Mouse (Mus musculus): ENCODE measurements around the gene Epha6. TPM values are rescaled to one million over a fixed set of nuclear protein-coding genes. Genes with fewer than 3 reads are reported as not detected.
A peak's percentile ranks its signal among the peaks of the same experiment; 100 is the strongest.

Epha6 gene
- polyA plus RNA-seq (2015; fragmentation: Nextera tagmentation; extraction: Ambion mirVana), result 0.16 TPM in 1 of 2 replicates, not detected in the other

- Histone ChIP-seq H3K9ac (0 out of 2 replicates have a peak within 1 kb of the TSS, but pooled peaks have one; percentile 21), H3K27ac (no peak within 1 kb of the TSS), H3K4me1 (peaks cover 21% of the 10 kb centered on the region), H3K9me3 (replicated peaks) (no peaks in the 10 kb centered on the region), H3K27me3 (peaks cover 40% of the 10 kb centered on the region), H3K4me3 (replicated peaks) (peak within 1 kb of the TSS; percentile 45), H3K4me2 (peak within 1 kb of the TSS; percentile 80), H3K36me3 (no peaks in the 10 kb centered on the region)
- under 1% methylated on average over 44 of the region's 45 CpGs for WGBS
- peak; percentile 82 for ATAC-seq (replicated peaks; ENCODE audit: low FRiP score)
These were observed at the start of gene Epha6 for GRCm38 (mm10) chr16:60605061-60605831. Gene Epha6, minus strand, starts transcription at chr16:60605531.

- Histone ChIP-seq H3K4me3 (replicated peaks) (no peak overlapping the region), H3K36me3 (no peaks in the 10 kb centered on the region), H3K27me3 (no peaks in the 10 kb centered on the region), H3K4me2 (no peak overlapping the region), H3K4me1 (no peaks in the 10 kb centered on the region), H3K9me3 (replicated peaks) (no peaks in the 10 kb centered on the region), H3K9ac (no peak overlapping the region), H3K27ac (no peak overlapping the region)
- ATAC-seq (replicated peaks; ENCODE audit: low FRiP score), result no peak
These were observed 46.4 kb upstream of the Epha6 start for GRCm38 (mm10) chr16:60651716-60652115.

- H3K4me2 ChIP-seq, result no peak overlapping the region
- H3K27ac ChIP-seq, result no peak overlapping the region
- ATAC-seq (replicated peaks; ENCODE audit: low FRiP score), result no peak
- no peak overlapping the region for H3K4me3 ChIP-seq (replicated peaks)
- H3K36me3 ChIP-seq, result no peaks in the 10 kb centered on the region
- no peak overlapping the region for H3K9ac ChIP-seq
- no peaks in the 10 kb centered on the region for H3K9me3 ChIP-seq (replicated peaks)
- H3K4me1 ChIP-seq, result no peaks in the 10 kb centered on the region
- no peaks in the 10 kb centered on the region for H3K27me3 ChIP-seq
These were observed 22.8 kb upstream of the Epha6 start for GRCm38 (mm10) chr16:60628091-60628490.

GRCm38 (mm10) chr16:60605832-60606583, 677 bp upstream of the Epha6 start:
- peaks cover 40% of the 10 kb centered on the region for H3K27me3 ChIP-seq
- H3K4me2 ChIP-seq, result peak overlapping the region; percentile 80
- H3K4me1 ChIP-seq, result peaks cover 21% of the 10 kb centered on the region
- no peak overlapping the region for H3K27ac ChIP-seq
- peak overlapping the region; percentile 45 for H3K4me3 ChIP-seq (replicated peaks)
- no peak overlapping the region for H3K9ac ChIP-seq
- ATAC-seq (replicated peaks; ENCODE audit: low FRiP score), result peak; percentile 92
- no peaks in the 10 kb centered on the region for H3K36me3 ChIP-seq
- under 1% methylated on average over 38 of the region's 38 CpGs for WGBS
- no peaks in the 10 kb centered on the region for H3K9me3 ChIP-seq (replicated peaks)

GRCm38 (mm10) chr16:60604613-60605012, 718 bp downstream of the Epha6 start:
- Histone ChIP-seq H3K9ac (no peak overlapping the region), H3K4me3 (replicated peaks) (peak overlapping the region; percentile 45), H3K27me3 (peaks cover 40% of the 10 kb centered on the region), H3K4me2 (peak overlapping the region; percentile 80), H3K27ac (no peak overlapping the region), H3K4me1 (peaks cover 21% of the 10 kb centered on the region), H3K36me3 (no peaks in the 10 kb centered on the region), H3K9me3 (replicated peaks) (no peaks in the 10 kb centered on the region)
- no peak for ATAC-seq (replicated peaks; ENCODE audit: low FRiP score)
- 2% methylated on average over 10 of the region's 10 CpGs for WGBS

GRCm38 (mm10) chr16:60585322-60585721, 20.0 kb downstream of the Epha6 start:
- no peaks in the 10 kb centered on the region for H3K27me3 ChIP-seq
- H3K9me3 ChIP-seq (replicated peaks), result no peaks in the 10 kb centered on the region
- H3K9ac ChIP-seq, result no peak overlapping the region
- ATAC-seq (replicated peaks; ENCODE audit: low FRiP score), result no peak
- no peak overlapping the region for H3K4me2 ChIP-seq
- no peaks in the 10 kb centered on the region for H3K36me3 ChIP-seq
- H3K4me1 ChIP-seq, result no peaks in the 10 kb centered on the region
- WGBS, result 84% methylated on average over 3 of the region's 3 CpGs
- no peak overlapping the region for H3K4me3 ChIP-seq (replicated peaks)
- H3K27ac ChIP-seq, result no peak overlapping the region

GRCm38 (mm10) chr16:60584695-60585094, 20.6 kb downstream of the Epha6 start:
- Histone ChIP-seq H3K27me3 (no peaks in the 10 kb centered on the region), H3K9ac (no peak overlapping the region), H3K4me3 (replicated peaks) (no peak overlapping the region), H3K36me3 (no peaks in the 10 kb centered on the region), H3K4me2 (no peak overlapping the region), H3K4me1 (no peaks in the 10 kb centered on the region), H3K27ac (no peak overlapping the region), H3K9me3 (replicated peaks) (no peaks in the 10 kb centered on the region)
- ATAC-seq (replicated peaks; ENCODE audit: low FRiP score), result no peak
- 78% methylated on average over 7 of the region's 7 CpGs for whole genome bisulfite sequencing

DNA sequence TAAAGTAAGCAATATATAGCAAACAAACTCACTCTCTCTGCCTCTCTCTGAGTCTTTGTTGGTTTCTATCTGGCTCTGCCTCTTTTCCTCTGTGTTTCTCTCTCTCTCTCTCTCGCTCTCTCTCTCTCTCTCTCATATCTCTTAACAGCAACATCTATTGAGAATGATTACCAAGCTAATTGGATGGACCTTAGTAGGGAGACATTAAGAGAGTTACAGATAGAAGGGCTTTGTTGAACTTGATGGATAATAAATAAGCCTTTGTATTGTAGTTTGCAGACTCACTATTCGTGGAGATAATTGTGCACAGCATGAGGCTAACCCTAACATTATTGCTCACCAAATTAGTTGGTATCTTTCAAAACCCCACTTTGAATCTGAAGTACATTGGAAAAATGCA, 34.8 kb downstream of the Epha6 start:
- no peak overlapping the region for H3K4me3 ChIP-seq (replicated peaks)
- H3K36me3 ChIP-seq, result no peaks in the 10 kb centered on the region
- no peaks in the 10 kb centered on the region for H3K27me3 ChIP-seq
- H3K27ac ChIP-seq, result no peak overlapping the region
- WGBS, result 76% methylated on average over 2 of the region's 2 CpGs
- no peaks in the 10 kb centered on the region for H3K9me3 ChIP-seq (replicated peaks)
- ATAC-seq (replicated peaks; ENCODE audit: low FRiP score), result no peak
- no peak overlapping the region for H3K9ac ChIP-seq
- no peaks in the 10 kb centered on the region for H3K4me1 ChIP-seq
- no peak overlapping the region for H3K4me2 ChIP-seq

DNA sequence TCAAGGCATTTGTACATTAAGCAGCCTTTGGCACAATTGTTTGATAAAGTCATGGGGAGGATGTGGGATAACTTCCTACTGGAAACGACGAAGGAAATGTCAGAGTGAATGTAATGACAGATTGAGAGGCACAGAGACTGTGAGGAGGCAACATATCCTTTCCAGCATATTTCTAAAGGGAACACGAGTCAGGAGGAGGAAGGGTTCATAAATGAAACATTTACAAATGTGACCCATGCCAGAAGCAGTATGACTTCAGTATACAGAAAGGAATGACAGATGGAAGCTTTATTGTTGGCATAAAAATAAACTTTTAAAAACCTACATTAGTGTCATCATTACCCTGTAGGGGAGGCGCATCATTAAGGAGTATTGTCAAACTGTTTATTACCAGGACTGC, 60.9 kb downstream of the Epha6 start:
- H3K9me3 ChIP-seq (replicated peaks), result no peaks in the 10 kb centered on the region
- H3K4me3 ChIP-seq (replicated peaks), result no peak overlapping the region
- no peaks in the 10 kb centered on the region for H3K36me3 ChIP-seq
- no peak overlapping the region for H3K4me2 ChIP-seq
- 59% methylated on average over 4 of the region's 4 CpGs for WGBS
- no peak for ATAC-seq (replicated peaks; ENCODE audit: low FRiP score)
- H3K4me1 ChIP-seq, result no peaks in the 10 kb centered on the region
- no peaks in the 10 kb centered on the region for H3K27me3 ChIP-seq
- no peak overlapping the region for H3K27ac ChIP-seq
- no peak overlapping the region for H3K9ac ChIP-seq

GRCm38 (mm10) chr16:60538233-60538632, 67.1 kb downstream of the Epha6 start:
- no peak overlapping the region for H3K4me2 ChIP-seq
- H3K27ac ChIP-seq, result no peak overlapping the region
- H3K27me3 ChIP-seq, result no peaks in the 10 kb centered on the region
- ATAC-seq (replicated peaks; ENCODE audit: low FRiP score), result no peak
- H3K4me1 ChIP-seq, result no peaks in the 10 kb centered on the region
- H3K4me3 ChIP-seq (replicated peaks), result no peak overlapping the region
- no peak overlapping the region for H3K9ac ChIP-seq
- no peaks in the 10 kb centered on the region for H3K9me3 ChIP-seq (replicated peaks)
- H3K36me3 ChIP-seq, result no peaks in the 10 kb centered on the region

- ATAC-seq (replicated peaks; ENCODE audit: low FRiP score), result no peak
- Histone ChIP-seq H3K36me3 (no peaks in the 10 kb centered on the region), H3K9me3 (replicated peaks) (no peaks in the 10 kb centered on the region), H3K4me1 (no peaks in the 10 kb centered on the region), H3K27me3 (no peaks in the 10 kb centered on the region), H3K4me2 (no peak overlapping the region), H3K9ac (no peak overlapping the region), H3K27ac (no peak overlapping the region), H3K4me3 (replicated peaks) (no peak overlapping the region)
- 46% methylated on average over 3 of the region's 3 CpGs for WGBS
These were observed 95.6 kb downstream of the Epha6 start for GRCm38 (mm10) chr16:60509707-60510106.

GRCm38 (mm10) chr16:60499567-60499966, 105.8 kb downstream of the Epha6 start:
- Histone ChIP-seq H3K9ac (no peak overlapping the region), H3K4me2 (no peak overlapping the region), H3K36me3 (no peaks in the 10 kb centered on the region), H3K27ac (no peak overlapping the region), H3K27me3 (no peaks in the 10 kb centered on the region), H3K9me3 (replicated peaks) (no peaks in the 10 kb centered on the region), H3K4me3 (replicated peaks) (no peak overlapping the region), H3K4me1 (no peaks in the 10 kb centered on the region)
- ATAC-seq (replicated peaks; ENCODE audit: low FRiP score), result no peak
- WGBS, result 84% methylated on average over 1 of the region's 1 CpGs
